Mouse (Mus musculus): Measurements from ENCODE around the gene Tmcc3. TPM values are rescaled to one million over a fixed set of nuclear protein-coding genes. Genes with fewer than 3 reads are reported as not detected.
"Not testable (repeated sequence)": the region's sequence is repeated elsewhere in the genome, so short reads cannot be mapped to it uniquely, and the experiment has no call there.

Gene Tmcc3
- polyA plus RNA-seq, 1 experiment from 2014 or later: 14.3 TPM

DNA sequence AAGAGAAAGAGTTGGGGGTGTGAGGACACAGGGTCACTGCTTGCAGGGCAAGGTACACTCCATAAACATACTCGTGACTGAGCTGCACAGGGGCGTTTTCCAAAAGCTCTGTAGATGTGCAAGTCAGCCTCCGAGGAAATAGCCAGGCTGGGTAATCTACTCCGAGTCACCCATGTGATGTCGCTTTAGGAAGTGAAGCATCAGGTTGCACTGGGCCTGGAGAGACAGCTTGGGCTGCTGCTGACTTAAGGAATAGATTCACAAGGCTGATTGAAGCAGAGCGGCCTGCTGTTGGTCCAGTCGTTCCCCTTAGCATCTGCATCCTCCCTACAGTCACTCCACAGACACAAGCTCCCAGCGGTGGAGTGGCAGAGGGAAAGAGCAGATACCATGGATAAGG lies 274.1 kb downstream of the Tmcc3 start:
- Histone ChIP-seq H3K27ac (ENCODE audit: low read length) (no peak overlapping the region), H3K9ac (replicated peaks; ENCODE audit: low read depth) (no peak overlapping the region), H3K4me1 (ENCODE audit: insufficient read depth, low read depth, low read length) (0 out of 2 replicates have a peak, but pooled peaks cover 2% of the 10 kb centered on the region), H3K9me3 (ENCODE audit: low read length) (no peaks in the 10 kb centered on the region), H3K36me3 (ENCODE audit: insufficient read depth, low read length) (no peaks in the 10 kb centered on the region), H3K27me3 (replicated peaks; ENCODE audit: insufficient read depth, low read length) (no peaks in the 10 kb centered on the region), H3K4me2 (replicated peaks; ENCODE audit: low read depth, low read length) (no peak overlapping the region), H3K4me3 (ENCODE audit: low read depth, low read length) (no peak overlapping the region)
- 69% methylated on average over 8 of the region's 8 CpGs for WGBS
- ATAC-seq: no peak
- no peak for DNase-seq (ENCODE audit: low spot score)
- TF ChIP-seq EP300 (IDR thresholded peaks at IDR 0.05) (no peak), CTCF (IDR thresholded peaks at IDR 0.05) (no peak)

DNA sequence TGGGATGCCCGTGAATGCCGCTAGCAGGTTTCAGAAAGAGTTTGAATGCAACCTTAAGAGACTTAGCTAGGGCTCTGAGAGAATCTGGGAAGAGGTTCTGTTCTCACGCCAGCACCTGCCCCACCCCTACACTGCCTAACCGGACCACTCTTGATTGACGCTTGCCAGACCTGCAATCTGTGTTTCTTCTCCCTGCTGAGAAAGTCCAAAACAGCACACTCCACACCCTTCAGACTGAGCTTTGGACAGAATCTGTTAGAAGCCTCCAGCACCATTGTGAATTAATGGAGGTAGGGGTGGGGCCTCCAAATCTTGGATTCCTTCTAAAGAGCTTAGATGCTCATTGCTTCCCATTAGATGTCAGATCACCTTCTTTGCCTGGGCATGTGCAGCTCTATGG lies 277.2 kb downstream of the Tmcc3 start:
- Histone ChIP-seq H3K9ac (replicated peaks; ENCODE audit: low read depth) (no peak overlapping the region), H3K27ac (ENCODE audit: low read length) (no peak overlapping the region), H3K27me3 (replicated peaks; ENCODE audit: insufficient read depth, low read length) (no peaks in the 10 kb centered on the region), H3K36me3 (ENCODE audit: insufficient read depth, low read length) (no peaks in the 10 kb centered on the region), H3K4me3 (ENCODE audit: low read depth, low read length) (no peak overlapping the region), H3K4me1 (ENCODE audit: insufficient read depth, low read depth, low read length) (0 out of 2 replicates have a peak, but pooled peaks cover 2% of the 10 kb centered on the region), H3K9me3 (ENCODE audit: low read length) (no peaks in the 10 kb centered on the region), H3K4me2 (replicated peaks; ENCODE audit: low read depth, low read length) (no peak overlapping the region)
- DNase-seq (ENCODE audit: low spot score): no peak
- no peak for TF ChIP-seq EP300 (IDR thresholded peaks at IDR 0.05)
- WGBS: 70% methylated on average over 5 of the region's 5 CpGs
- ATAC-seq: no peak

DNA sequence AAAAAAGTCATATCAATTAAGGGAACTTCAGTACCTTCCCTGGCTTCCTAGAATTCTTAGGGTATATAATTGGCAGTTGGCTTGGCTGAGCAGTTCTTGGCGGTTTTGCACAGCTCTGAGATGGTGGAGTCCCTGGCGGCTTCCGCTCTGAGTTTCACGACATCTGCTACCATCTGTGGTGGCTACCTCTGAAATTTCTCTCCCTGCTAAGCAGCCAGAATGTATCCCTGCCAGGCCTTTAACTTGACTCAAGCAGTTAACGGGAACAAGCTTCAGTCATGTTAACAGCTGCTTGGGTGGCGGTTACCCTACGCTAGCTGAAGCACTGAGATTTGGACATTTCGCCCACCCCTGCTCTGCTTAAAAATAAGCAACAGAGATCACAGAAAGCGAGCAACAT lies 284.0 kb downstream of the Tmcc3 start:
- Histone ChIP-seq H3K4me1 (ENCODE audit: insufficient read depth, low read depth, low read length) (no peaks in the 10 kb centered on the region), H3K9ac (replicated peaks; ENCODE audit: low read depth) (no peak overlapping the region), H3K27me3 (replicated peaks; ENCODE audit: insufficient read depth, low read length) (no peaks in the 10 kb centered on the region), H3K4me2 (replicated peaks; ENCODE audit: low read depth, low read length) (no peak overlapping the region), H3K36me3 (ENCODE audit: insufficient read depth, low read length) (no peaks in the 10 kb centered on the region), H3K4me3 (ENCODE audit: low read depth, low read length) (no peak overlapping the region), H3K9me3 (ENCODE audit: low read length) (no peaks in the 10 kb centered on the region), H3K27ac (ENCODE audit: low read length) (no peak overlapping the region)
- WGBS: 65% methylated on average over 9 of the region's 9 CpGs
- TF ChIP-seq CTCF (IDR thresholded peaks at IDR 0.05) (no peak), EP300 (IDR thresholded peaks at IDR 0.05) (no peak)
- DNase-seq (ENCODE audit: low spot score) (peak; percentile 51), ATAC-seq (peak; percentile 59)

DNA sequence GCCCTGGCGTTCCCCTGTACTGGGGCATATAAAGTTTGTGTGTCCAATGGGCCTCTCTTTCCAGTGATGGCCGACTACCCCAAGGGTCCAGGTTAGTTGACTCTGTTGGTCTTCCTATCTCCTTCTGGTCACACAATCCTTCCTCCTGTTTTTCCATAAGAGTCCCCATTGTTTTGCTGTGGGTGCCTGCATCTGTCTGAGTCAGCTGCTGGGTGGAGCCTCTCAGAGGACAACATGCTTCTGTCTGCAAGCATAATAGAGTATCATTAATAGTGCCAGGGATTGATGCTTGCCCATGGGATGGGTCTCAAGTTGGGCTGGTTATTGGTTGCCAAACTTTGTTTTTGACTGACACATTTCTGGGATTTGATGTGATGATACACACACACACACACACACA lies 288.1 kb downstream of the Tmcc3 start:
- not testable (repeated sequence) for H3K36me3 ChIP-seq (ENCODE audit: insufficient read depth, low read length); H3K27ac ChIP-seq (ENCODE audit: low read length); H3K9ac ChIP-seq (replicated peaks; ENCODE audit: low read depth); H3K9me3 ChIP-seq (ENCODE audit: low read length); DNase-seq (ENCODE audit: low spot score); H3K4me2 ChIP-seq (replicated peaks; ENCODE audit: low read depth, low read length); ATAC-seq; H3K4me1 ChIP-seq (ENCODE audit: insufficient read depth, low read depth, low read length); H3K4me3 ChIP-seq (ENCODE audit: low read depth, low read length); H3K27me3 ChIP-seq (replicated peaks; ENCODE audit: insufficient read depth, low read length)
- WGBS: 94% methylated on average over 1 of the region's 2 CpGs

DNA sequence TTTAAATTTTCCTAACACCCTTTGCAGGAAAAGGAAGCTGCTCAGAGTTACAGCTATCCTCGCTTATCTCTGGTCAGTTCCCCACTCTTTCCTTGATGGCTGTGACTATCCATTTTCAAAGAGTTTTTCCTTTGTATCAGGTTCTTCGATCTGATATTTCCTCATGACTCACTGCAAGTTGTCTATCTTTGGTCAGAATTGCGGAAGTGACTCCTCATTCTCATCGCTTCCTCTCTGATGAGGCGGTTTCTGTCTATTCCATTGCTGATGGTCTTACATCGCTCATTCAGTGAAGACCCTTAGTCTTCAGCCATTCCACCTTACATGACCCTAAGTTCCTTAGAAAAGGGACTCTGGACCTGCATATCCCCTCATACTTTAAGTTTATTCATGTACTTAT lies 289.3 kb downstream of the Tmcc3 start:
- Histone ChIP-seq H3K27ac (ENCODE audit: low read length) (no peak overlapping the region), H3K36me3 (ENCODE audit: insufficient read depth, low read length) (no peaks in the 10 kb centered on the region), H3K27me3 (replicated peaks; ENCODE audit: insufficient read depth, low read length) (no peaks in the 10 kb centered on the region), H3K9ac (replicated peaks; ENCODE audit: low read depth) (no peak overlapping the region), H3K4me2 (replicated peaks; ENCODE audit: low read depth, low read length) (no peak overlapping the region), H3K4me1 (ENCODE audit: insufficient read depth, low read depth, low read length) (no peaks in the 10 kb centered on the region), H3K4me3 (ENCODE audit: low read depth, low read length) (no peak overlapping the region), H3K9me3 (ENCODE audit: low read length) (no peaks in the 10 kb centered on the region)
- TF ChIP-seq CTCF (IDR thresholded peaks at IDR 0.05): no peak
- no peak for TF ChIP-seq EP300 (IDR thresholded peaks at IDR 0.05)
- ATAC-seq (no peak), DNase-seq (ENCODE audit: low spot score) (no peak)
- WGBS: 58% methylated on average over 6 of the region's 6 CpGs

DNA sequence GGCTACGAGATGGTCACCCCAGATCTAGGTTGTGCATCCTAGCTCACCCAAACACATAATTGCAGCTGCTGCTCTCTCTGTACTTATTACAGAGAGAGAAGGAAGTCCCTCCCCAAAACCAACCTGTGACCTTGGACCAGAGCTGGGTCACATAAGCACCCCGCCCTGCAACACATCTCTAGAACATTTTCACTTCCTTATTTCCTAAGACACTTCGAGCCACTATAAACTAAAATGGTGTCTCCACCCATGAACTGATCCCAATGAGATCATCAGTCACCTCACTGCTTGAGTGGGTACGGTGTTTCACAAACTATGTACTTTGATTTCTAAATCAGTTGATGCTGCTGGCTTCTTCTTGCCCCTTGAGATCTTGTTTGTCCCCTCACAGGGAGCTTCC lies 293.7 kb downstream of the Tmcc3 start:
- H3K4me1 ChIP-seq (ENCODE audit: insufficient read depth, low read depth, low read length): no peaks in the 10 kb centered on the region
- no peak overlapping the region for H3K4me2 ChIP-seq (replicated peaks; ENCODE audit: low read depth, low read length)
- no peaks in the 10 kb centered on the region for H3K27me3 ChIP-seq (replicated peaks; ENCODE audit: insufficient read depth, low read length)
- no peaks in the 10 kb centered on the region for H3K9me3 ChIP-seq (ENCODE audit: low read length)
- TF ChIP-seq EP300 (IDR thresholded peaks at IDR 0.05): no peak
- TF ChIP-seq CTCF (IDR thresholded peaks at IDR 0.05): no peak
- DNase-seq (ENCODE audit: low spot score): peak; percentile 16
- no peak overlapping the region for H3K4me3 ChIP-seq (ENCODE audit: low read depth, low read length)
- WGBS: 69% methylated on average over 4 of the region's 4 CpGs
- ATAC-seq: no peak
- H3K9ac ChIP-seq (replicated peaks; ENCODE audit: low read depth): no peak overlapping the region
- no peak overlapping the region for H3K27ac ChIP-seq (ENCODE audit: low read length)
- H3K36me3 ChIP-seq (ENCODE audit: insufficient read depth, low read length): no peaks in the 10 kb centered on the region

DNA sequence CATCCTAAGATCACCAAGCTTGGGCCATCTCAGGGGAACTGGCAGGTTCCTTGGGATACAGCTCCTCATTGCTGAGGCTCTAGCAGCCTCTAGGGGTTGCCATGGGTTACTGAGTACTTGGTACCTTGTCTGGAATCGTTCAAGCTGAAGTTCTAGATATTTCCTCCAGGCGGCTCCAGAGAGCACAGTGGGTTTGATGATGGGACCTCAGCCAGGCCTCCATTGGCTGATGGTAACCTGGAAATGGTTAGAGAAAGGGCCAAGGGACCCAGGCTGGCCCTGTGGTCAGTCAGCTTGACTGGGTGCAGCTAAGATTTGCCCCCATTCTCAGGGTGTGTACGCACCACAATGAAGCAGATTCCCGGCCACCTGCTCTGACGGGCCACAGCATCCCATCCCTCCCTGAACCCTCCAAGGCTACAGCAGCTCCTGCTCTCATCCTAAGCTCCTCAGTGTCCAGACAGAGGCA lies 297.6 kb downstream of the Tmcc3 start:
- Histone ChIP-seq H3K27ac (ENCODE audit: low read length) (no peak overlapping the region), H3K4me2 (replicated peaks; ENCODE audit: low read depth, low read length) (no peak overlapping the region), H3K36me3 (ENCODE audit: insufficient read depth, low read length) (no peaks in the 10 kb centered on the region), H3K9me3 (ENCODE audit: low read length) (no peaks in the 10 kb centered on the region), H3K4me1 (ENCODE audit: insufficient read depth, low read depth, low read length) (no peaks in the 10 kb centered on the region), H3K4me3 (ENCODE audit: low read depth, low read length) (no peak overlapping the region), H3K9ac (replicated peaks; ENCODE audit: low read depth) (no peak overlapping the region), H3K27me3 (replicated peaks; ENCODE audit: insufficient read depth, low read length) (no peaks in the 10 kb centered on the region)
- peak; percentile 87 for DNase-seq (ENCODE audit: low spot score)
- TF ChIP-seq CTCF (IDR thresholded peaks at IDR 0.05) (peak; percentile 96), EP300 (IDR thresholded peaks at IDR 0.05) (no peak)
- peak; percentile 90 for ATAC-seq
- WGBS: 52% methylated on average over 5 of the region's 5 CpGs
